Mouse (Mus musculus): ENCODE results near the gene Fsd1.
"Not testable (repeated sequence)": the region's sequence is repeated elsewhere in the genome, so short reads cannot be mapped to it uniquely, and the experiment has no call there.

The Fsd1 gene

GRCm38 (mm10) chr17:55986030-55986961 lies at the start of gene Fsd1:
Fsd1 (plus strand) TSS chr17:55986509.
- peak; percentile 90 for DNase-seq (ENCODE audit: low spot score)

GRCm38 (mm10) chr17:55944387-55944865 lies 41.9 kb upstream of the Fsd1 start:
- DNase-seq (ENCODE audit: low spot score), result not testable (repeated sequence)

GRCm38 (mm10) chr17:55944866-55945682 lies 41.2 kb upstream of the Fsd1 start:
- peak; percentile 84 for DNase-seq (ENCODE audit: low spot score)

- DNase-seq (ENCODE audit: low spot score), result no peak
Measured at GRCm38 (mm10) chr17:55945696-55946095, 40.6 kb upstream of the Fsd1 start.

- no peak for DNase-seq (ENCODE audit: low spot score)
Measured at GRCm38 (mm10) chr17:55948647-55949046, 37.7 kb upstream of the Fsd1 start.

GRCm38 (mm10) chr17:55949400-55949799 lies 36.9 kb upstream of the Fsd1 start, which contains the start of gene Zfp119b:
Zfp119b (minus strand) TSS chr17:55949500.
- no peak for DNase-seq (ENCODE audit: low spot score)

GRCm38 (mm10) chr17:55950601-55951000 lies 35.7 kb upstream of the Fsd1 start:
- no peak for DNase-seq (ENCODE audit: low spot score)

GRCm38 (mm10) chr17:55952041-55952440 lies 34.3 kb upstream of the Fsd1 start:
- no peak for DNase-seq (ENCODE audit: low spot score)

- no peak for DNase-seq (ENCODE audit: low spot score)
Measured at GRCm38 (mm10) chr17:55952447-55953027, 33.8 kb upstream of the Fsd1 start, which contains the start of gene Ebi3. Ebi3 (plus strand) TSS chr17:55952640.

- DNase-seq (ENCODE audit: low spot score), result no peak
Measured at GRCm38 (mm10) chr17:55953751-55954150, 32.6 kb upstream of the Fsd1 start.

GRCm38 (mm10) chr17:55954229-55954628 lies 32.1 kb upstream of the Fsd1 start:
- no peak for DNase-seq (ENCODE audit: low spot score)

- DNase-seq (ENCODE audit: low spot score), result peak; percentile 74
Measured at GRCm38 (mm10) chr17:55956129-55956528, 30.2 kb upstream of the Fsd1 start.

GRCm38 (mm10) chr17:55956591-55956990 lies 29.7 kb upstream of the Fsd1 start:
- no peak for DNase-seq (ENCODE audit: low spot score)

GRCm38 (mm10) chr17:55957168-55957567 lies 29.1 kb upstream of the Fsd1 start:
- peak; percentile 83 for DNase-seq (ENCODE audit: low spot score)

GRCm38 (mm10) chr17:55957726-55958583 lies 28.4 kb upstream of the Fsd1 start:
- no peak for DNase-seq (ENCODE audit: low spot score)

- DNase-seq (ENCODE audit: low spot score), result no peak
Measured at GRCm38 (mm10) chr17:55958584-55958886, 27.8 kb upstream of the Fsd1 start.

GRCm38 (mm10) chr17:55958918-55959728 lies 27.2 kb upstream of the Fsd1 start, which contains the start of gene Yju2:
Yju2 (plus strand) TSS chr17:55959099.
- peak; percentile 98 for DNase-seq (ENCODE audit: low spot score)

- no peak for DNase-seq (ENCODE audit: low spot score)
Measured at GRCm38 (mm10) chr17:55959946-55960740, 26.2 kb upstream of the Fsd1 start.

GRCm38 (mm10) chr17:55960791-55961190 lies 25.5 kb upstream of the Fsd1 start:
- DNase-seq (ENCODE audit: low spot score), result no peak

GRCm38 (mm10) chr17:55961631-55962030 lies 24.7 kb upstream of the Fsd1 start:
- DNase-seq (ENCODE audit: low spot score), result no peak
